Mouse (Mus musculus): ENCODE measurements around the gene Agtpbp1. TPM values are rescaled to one million over a fixed set of nuclear protein-coding genes. Genes with fewer than 3 reads are reported as not detected.

The Agtpbp1 gene
- polyA plus RNA-seq, 1 experiment from 2014 or later = 11.3 TPM

Other genes starting within 250 kb of the Agtpbp1 start
- gene Naa35, start within 50 bp of the Agtpbp1 start, polyA plus RNA-seq (2016; fragmentation: Nextera tagmentation; extraction: Ambion mirVana) = 109 and 110 TPM in 2 replicates
- 181 and 187 TPM in 2 replicates for gene Golm1, start 90.6 kb upstream of the Agtpbp1 start, polyA plus RNA-seq (2016; fragmentation: Nextera tagmentation; extraction: Ambion mirVana)
- gene 4921517D22Rik, start 108.9 kb upstream of the Agtpbp1 start, polyA plus RNA-seq (2016; fragmentation: Nextera tagmentation; extraction: Ambion mirVana) = not detected in 2 replicates
- gene Spata31d1a, start 125.1 kb upstream of the Agtpbp1 start, polyA plus RNA-seq (2016; fragmentation: Nextera tagmentation; extraction: Ambion mirVana) = 0.02 TPM in 1 of 2 replicates, not detected in the other
- 0.02 TPM in 1 of 2 replicates, not detected in the other for gene Spata31d1b, start 127.1 kb upstream of the Agtpbp1 start, polyA plus RNA-seq (2016; fragmentation: Nextera tagmentation; extraction: Ambion mirVana)
- gene Spata31d1d, start 146.5 kb upstream of the Agtpbp1 start, polyA plus RNA-seq (2016; fragmentation: Nextera tagmentation; extraction: Ambion mirVana) = not detected in 2 replicates
- gene 1700014D04Rik, start 161.5 kb upstream of the Agtpbp1 start, polyA plus RNA-seq (2016; fragmentation: Nextera tagmentation; extraction: Ambion mirVana) = 0.04 and 0.30 TPM in 2 replicates
- gene Isca1, start 184.6 kb upstream of the Agtpbp1 start, polyA plus RNA-seq (2016; fragmentation: Nextera tagmentation; extraction: Ambion mirVana) = 103 and 110 TPM in 2 replicates
- not detected in 2 replicates for gene Gm49354, start 197.0 kb upstream of the Agtpbp1 start, polyA plus RNA-seq (2016; fragmentation: Nextera tagmentation; extraction: Ambion mirVana)
- gene Tut7, start 237.9 kb upstream of the Agtpbp1 start, polyA plus RNA-seq (2016; fragmentation: Nextera tagmentation; extraction: Ambion mirVana) = 34.8 and 44.6 TPM in 2 replicates

Data from midbrain, embryonic 10.5 days (tissue).